ENCODE assay signal across 15 mouse cellular contexts in genomic region chr10:120883732-120884131, GRCm38 (mm10). TPM values are rescaled to one million over a fixed set of nuclear protein-coding genes. Genes with fewer than 3 reads are reported as not detected.
DNase-seq lines count a peak whose midpoint lies in the region; ATAC-seq and TF ChIP-seq lines count a peak whose summit lies in the region.
"Had no signal": no experiment of that assay in that cellular context is flagged by ENCODE, and none has a peak within 500 bp of the region (broad histone marks: within the 10 kb centered on the region; RNA-seq: fewer than 3 reads in every experiment).

No protein-coding gene starts in this region.

- no peak for TF ChIP-seq CTCF in embryonic fibroblast, embryonic 13.5 days (IDR thresholded peaks at IDR 0.05; ENCODE audit: borderline replicate concordance, insufficient read depth, low read length)

- intact Hi-C loops in heart, postnatal 14 days (cut with DNase I): no loop called here

- DNase-seq in heart, postnatal 14 days: no peak
- DNase-seq in embryonic facial prominence, embryonic 10.5 days (ENCODE audit: low spot score): no peak
- DNase-seq in left cerebral cortex, adult 11 months (ENCODE audit: low spot score): no peak
- no peak for DNase-seq in frontal cortex, postnatal 10 days (ENCODE audit: low spot score in 2 of 2)
- DNase-seq: cerebellum, postnatal 14 days; layer of hippocampus, adult 9-11 months; liver had no signal

- no peak overlapping the region for H3K9ac ChIP-seq in heart, embryonic 16.5 days (ENCODE audit: low read length)
- 0 out of 2 replicates have a peak overlapping the region, but pooled peaks have one; percentile 8 for H3K9ac ChIP-seq in midbrain, embryonic 12.5 days (replicated peaks)
- H3K9ac ChIP-seq: embryonic facial prominence, embryonic 15.5 days had no signal

- no peak overlapping the region for H3K4me3 ChIP-seq in heart, embryonic 16.5 days (ENCODE audit: low read length)
- peak overlapping the region; percentile 53; the same call in 1 of the 2 replicates for H3K4me3 ChIP-seq in embryonic facial prominence, embryonic 10.5 days
- H3K4me3 ChIP-seq in embryonic fibroblast, embryonic 13.5 days (ENCODE audit: insufficient read depth, low read length): no peak overlapping the region
- H3K4me3 ChIP-seq in midbrain, embryonic 12.5 days: no peak overlapping the region

- H3K36me3 ChIP-seq in heart, embryonic 16.5 days (ENCODE audit: control insufficient read depth, insufficient read depth): peaks cover 10% of the 10 kb centered on the region
- H3K36me3 ChIP-seq in embryonic facial prominence, embryonic 10.5 days (replicated peaks): peaks cover 10% of the 10 kb centered on the region; the same call in 1 of the 2 replicates
- no peaks in the 10 kb centered on the region for H3K36me3 ChIP-seq in midbrain, embryonic 12.5 days
- H3K36me3 ChIP-seq: kidney, embryonic 15.5 days; lung, embryonic 15.5 days had no signal

- TF ChIP-seq POLR2A in embryonic fibroblast, embryonic 13.5 days (IDR thresholded peaks at IDR 0.05; ENCODE audit: low read depth, low read length): no peak

- peak overlapping the region; percentile 79 for H3K27ac ChIP-seq in heart, embryonic 16.5 days (ENCODE audit: low read length)
- peak overlapping the region; percentile 87; the same call in 1 of the 2 replicates for H3K27ac ChIP-seq in embryonic facial prominence, embryonic 10.5 days (replicated peaks)
- H3K27ac ChIP-seq in embryonic fibroblast, embryonic 13.5 days (ENCODE audit: insufficient read depth, low read length): peak overlapping the region; percentile 27; the same call in 1 of the 2 replicates
- no peak overlapping the region for H3K27ac ChIP-seq in midbrain, embryonic 12.5 days (replicated peaks)

- no peaks in the 10 kb centered on the region; the same call in 1 of the 2 replicates for H3K9me3 ChIP-seq in heart, embryonic 16.5 days (replicated peaks; ENCODE audit: control insufficient read depth, low read length)
- H3K9me3 ChIP-seq in embryonic facial prominence, embryonic 10.5 days: peaks cover 5% of the 10 kb centered on the region; the same call in 1 of the 2 replicates
- no peaks in the 10 kb centered on the region for H3K9me3 ChIP-seq in midbrain, embryonic 12.5 days
- H3K9me3 ChIP-seq: embryonic facial prominence, embryonic 15.5 days; kidney, embryonic 15.5 days; lung, embryonic 15.5 days had no signal

- ATAC-seq in heart, embryonic 16.5 days (replicated peaks; ENCODE audit: extremely low read depth, insufficient read depth, low FRiP score): no peak
- ATAC-seq in midbrain, embryonic 12.5 days (ENCODE audit: low FRiP score, low read depth): no peak
- no peak for ATAC-seq in erythroid progenitor cell, adult 5-6 weeks (replicated peaks; ENCODE audit: low FRiP score, poor library complexity, severe bottlenecking)
- ATAC-seq: inflammation-experienced regulatory T-cells, adult 6 months had no signal

- H3K4me2 ChIP-seq in heart, embryonic 16.5 days (ENCODE audit: low read depth, low read length): peak overlapping the region; percentile 58; the same call in 1 of the 2 replicates
- H3K4me2 ChIP-seq in midbrain, embryonic 12.5 days (replicated peaks): no peak overlapping the region

- WGBS in heart, embryonic 16.5 days: 48% methylated on average over 4 of the region's 4 CpGs
- 66% methylated on average over 4 of the region's 4 CpGs for WGBS in embryonic facial prominence, embryonic 10.5 days
- 29% methylated on average over 4 of the region's 4 CpGs for WGBS in midbrain, embryonic 12.5 days

- peaks cover 31% of the 10 kb centered on the region for H3K4me1 ChIP-seq in heart, embryonic 16.5 days (ENCODE audit: control insufficient read depth, insufficient read depth, low read length)
- peaks cover 30% of the 10 kb centered on the region for H3K4me1 ChIP-seq in embryonic facial prominence, embryonic 10.5 days
- peaks cover 12% of the 10 kb centered on the region for H3K4me1 ChIP-seq in embryonic fibroblast, embryonic 13.5 days (ENCODE audit: control insufficient read depth, insufficient read depth, low read length)
- peaks cover 18% of the 10 kb centered on the region; the same call in 1 of the 2 replicates for H3K4me1 ChIP-seq in midbrain, embryonic 12.5 days

- H3K27me3 ChIP-seq in heart, embryonic 16.5 days (ENCODE audit: control insufficient read depth, insufficient read depth, low read length): no peaks in the 10 kb centered on the region
- H3K27me3 ChIP-seq in embryonic facial prominence, embryonic 10.5 days (replicated peaks; ENCODE audit: low read depth, poor library complexity, severe bottlenecking): no peaks in the 10 kb centered on the region
- H3K27me3 ChIP-seq in midbrain, embryonic 12.5 days: no peaks in the 10 kb centered on the region; the same call in 1 of the 2 replicates
- H3K27me3 ChIP-seq: embryonic facial prominence, embryonic 15.5 days; kidney, embryonic 15.5 days; lung, embryonic 15.5 days had no signal

RNA-seq across cellular contexts. Expression of gene Msrb3, which starts 15.2 kb away (rescaled TPM):
- polyA plus RNA-seq in heart, embryonic 16.5 days (2015; fragmentation: Nextera tagmentation; extraction: Ambion mirVana): 38.3 and 39.8 TPM in 2 replicates
- 100 to 1,000 TPM; 104 TPM for total RNA-seq in heart, postnatal 14 days (2021)
- polyA plus RNA-seq in embryonic facial prominence, embryonic 10.5 days (2016; fragmentation: Nextera tagmentation; extraction: Ambion mirVana): 3.4 and 3.6 TPM in 2 replicates
- 181 and 191 TPM in 2 replicates for polyA plus RNA-seq in embryonic fibroblast, embryonic 13.5 days (2011; ENCODE audit: insufficient read length, low read depth, missing spikeins)
- 3.6 and 4.4 TPM in 2 replicates for polyA plus RNA-seq in midbrain, embryonic 12.5 days (2016; fragmentation: Nextera tagmentation; extraction: Ambion mirVana)
- not detected in 2 replicates for total RNA-seq in erythroid progenitor cell, adult 5-6 weeks (2015; ENCODE audit: low replicate concordance)
- total RNA-seq in erythroid progenitor cell, adult 5-6 weeks (2017; ENCODE audit: low replicate concordance): 0.30 and 0.64 TPM in 2 replicates
